Mouse (Mus musculus) adrenal gland, postnatal 14 days (tissue): ENCODE data around the gene Armh1. TPM values are rescaled to one million over a fixed set of nuclear protein-coding genes. Genes with fewer than 3 reads are reported as not detected.
A peak's percentile ranks its signal among the peaks of the same experiment; 100 is the strongest.

Experiments
- DNase-seq: peaks from one replicate; pipeline ENCODE4 v3.0.0; 2021; ENCODE audit warnings: mixed read lengths
- long read RNA-seq, 2 experiments: library from polyadenylated mRNA; stranded (forward); transcript quantifications; one replicate each; pipeline ENCODE4 v2.0.0; 2021
- total RNA-seq: library from RNA; stranded (reverse); gene quantifications from 2 replicates; pipeline ENCODE4 v1.2.3, GENCODE M21; 2021

The Armh1 gene
- 2.2 and 2.4 TPM in 2 replicates for total RNA-seq
- long read RNA-seq, experiment 1, partial matches to known transcripts, result 4 of 11 reads
- long read RNA-seq, experiment 1, other reads (novel, unspliced or antisense), result 3 of 11 reads
- long read RNA-seq, experiment 2, partial matches to known transcripts, result 2 of 12 reads
- long read RNA-seq, experiment 2, other reads (novel, unspliced or antisense), result 8 of 12 reads

DNA sequence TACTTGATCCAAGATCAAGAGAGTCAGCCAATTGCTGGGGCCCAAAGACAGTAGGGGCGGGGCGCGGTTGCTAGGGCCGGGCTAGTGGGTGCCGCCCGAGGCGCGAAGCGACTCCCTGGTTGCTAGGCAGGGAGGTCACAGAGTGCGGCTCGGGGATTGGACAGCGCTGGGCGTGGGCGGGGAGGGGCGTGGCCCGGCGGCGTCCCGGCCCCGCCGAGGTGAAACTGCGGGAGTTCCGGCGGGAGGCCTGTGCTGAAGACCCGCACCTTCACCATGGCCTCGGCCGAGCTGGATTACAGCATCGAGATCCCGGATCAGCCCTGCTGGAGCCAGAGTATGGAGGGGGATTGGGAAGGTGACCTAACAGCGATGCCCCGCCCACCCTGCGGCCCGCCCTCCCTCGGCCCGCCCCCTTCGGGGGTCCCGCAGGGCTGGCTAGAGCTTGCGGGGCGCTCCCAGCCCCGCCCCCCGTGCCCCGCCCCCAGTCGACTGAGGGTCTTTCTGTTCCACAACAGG, at the start of gene Armh1, which contains the start of gene Tmem53:
Gene Armh1 (minus strand): TSS at position 325 of the 516 bp plus-strand sequence.
Gene Tmem53 (plus strand): TSS at position 151 of the 516 bp plus-strand sequence.
- DNase-seq, result peak; percentile 98

GRCm38 (mm10) chr4:117299921-117300320, 48.0 kb upstream of the Armh1 start:
- no peak for DNase-seq

GRCm38 (mm10) chr4:117297819-117298218, 45.9 kb upstream of the Armh1 start:
- DNase-seq, result no peak

GRCm38 (mm10) chr4:117296849-117297593, 45.1 kb upstream of the Armh1 start:
- no peak for DNase-seq

GRCm38 (mm10) chr4:117291696-117292095, 39.8 kb upstream of the Armh1 start:
- DNase-seq, result peak; percentile 26

GRCm38 (mm10) chr4:117288927-117289801, 37.2 kb upstream of the Armh1 start:
- peak; percentile 88 for DNase-seq

GRCm38 (mm10) chr4:117288277-117288926, 36.5 kb upstream of the Armh1 start:
- DNase-seq, result no peak

GRCm38 (mm10) chr4:117284363-117284762, 32.4 kb upstream of the Armh1 start:
- no peak for DNase-seq

- peak; percentile 58 for DNase-seq
Measured at GRCm38 (mm10) chr4:117283271-117284191, 31.6 kb upstream of the Armh1 start.

- DNase-seq, result no peak
Measured at GRCm38 (mm10) chr4:117281090-117281845, 29.3 kb upstream of the Armh1 start.

DNA sequence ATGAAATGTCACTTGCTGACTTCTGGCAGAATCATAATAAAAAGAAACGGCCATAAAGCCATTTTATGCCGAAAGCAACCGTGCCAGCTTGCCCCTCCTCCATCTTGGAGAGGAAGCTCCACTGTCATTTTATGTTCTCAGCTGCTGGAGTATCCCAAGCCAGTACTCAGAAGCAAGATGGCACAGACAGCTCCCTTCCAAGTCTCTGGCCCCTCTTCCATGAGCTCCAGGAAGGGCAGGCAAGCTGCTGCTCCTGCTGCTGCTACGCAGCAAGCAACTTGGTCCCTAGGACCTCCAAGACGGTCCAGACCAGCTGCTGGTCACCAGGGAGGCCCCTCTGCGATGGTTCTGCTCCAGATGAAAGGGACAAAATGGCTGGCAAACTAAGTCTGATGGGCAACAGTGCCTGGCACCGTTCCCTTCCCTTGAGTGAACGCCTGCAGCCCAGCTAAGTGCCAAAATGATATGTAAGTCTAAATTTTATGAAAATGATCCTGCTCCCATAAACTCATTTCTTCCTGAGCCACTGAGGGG, 28.5 kb upstream of the Armh1 start:
- no peak for DNase-seq

DNA sequence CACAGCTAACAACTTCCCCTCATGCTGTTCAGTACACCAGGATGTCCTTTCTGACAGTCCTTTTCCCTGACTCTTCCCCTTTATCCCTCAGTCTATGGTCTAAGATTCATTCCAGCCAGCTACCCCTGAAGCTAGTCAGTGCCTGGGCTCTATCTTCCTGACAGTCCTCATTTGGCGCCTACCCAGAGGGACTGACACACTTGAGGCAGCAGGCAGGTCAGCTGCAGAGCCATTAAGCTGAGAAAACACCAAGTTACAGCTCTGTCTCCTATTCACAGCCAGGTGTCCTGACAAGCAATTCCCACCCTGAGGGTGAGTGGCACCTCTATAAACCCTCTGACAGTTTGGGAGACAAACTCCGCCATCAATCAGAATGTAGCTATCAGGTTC, 27.3 kb upstream of the Armh1 start:
- no peak for DNase-seq

DNA sequence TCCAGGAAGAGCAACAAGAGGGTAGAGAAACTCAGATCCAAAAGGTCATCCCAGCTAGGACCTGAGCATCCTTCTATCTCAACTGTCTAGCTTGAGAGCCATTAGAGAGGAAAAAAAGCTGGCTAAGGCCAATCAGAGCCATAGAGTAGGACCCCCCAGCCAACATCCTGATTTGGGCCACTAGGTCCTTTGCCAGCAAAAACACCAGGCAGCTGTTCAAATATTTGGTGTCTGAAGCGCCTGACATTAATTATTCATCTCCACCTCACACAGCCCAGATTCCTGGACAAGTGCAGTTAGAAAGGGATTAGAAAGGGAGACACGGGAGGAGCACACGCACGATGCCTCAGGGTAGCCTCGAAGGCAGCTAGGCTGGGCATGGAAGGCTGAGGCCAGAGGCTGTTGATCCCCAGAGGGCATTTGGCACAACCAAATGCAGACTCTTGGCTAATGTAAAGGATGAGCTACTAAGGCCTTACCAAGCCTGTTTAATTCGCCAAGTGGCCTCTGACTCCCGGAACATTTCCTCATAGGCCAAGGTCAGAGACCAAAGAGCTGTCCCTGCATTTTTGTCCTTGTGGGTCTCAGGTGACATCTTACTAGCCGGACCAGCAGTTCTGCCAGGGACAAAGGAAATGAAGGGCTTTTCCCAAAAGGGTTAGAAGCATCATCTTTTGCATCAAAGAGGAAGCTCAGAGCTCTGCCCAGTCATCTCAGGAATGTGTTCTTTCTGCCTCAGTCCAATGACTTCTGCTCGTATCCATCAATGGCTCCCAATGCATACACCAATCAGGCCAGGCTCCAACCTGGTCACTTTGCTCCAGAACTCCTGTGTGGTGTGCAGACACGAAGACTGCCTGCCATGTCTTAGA, 26.7 kb upstream of the Armh1 start:
- DNase-seq, result peak; percentile 42

DNA sequence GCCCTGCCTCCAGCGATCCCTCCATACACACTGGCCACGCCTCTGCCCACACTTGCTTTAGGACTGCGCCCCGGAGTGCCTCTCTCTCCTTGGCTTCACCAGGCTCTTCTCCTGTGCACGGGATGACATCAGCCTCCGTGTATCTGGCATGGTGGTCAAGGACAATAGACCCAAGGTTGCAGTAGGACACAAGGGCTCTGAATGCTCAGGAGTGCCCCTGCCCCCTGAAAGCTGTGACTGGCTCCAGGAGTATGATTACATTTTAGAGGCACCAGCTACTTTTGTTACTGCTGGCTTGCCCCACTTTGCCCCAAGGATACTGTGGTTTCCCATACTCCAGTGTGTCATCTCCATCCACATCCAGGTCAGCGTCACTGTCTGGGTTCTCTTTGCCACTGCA, 25.8 kb upstream of the Armh1 start:
- DNase-seq, result peak; percentile 77

DNA sequence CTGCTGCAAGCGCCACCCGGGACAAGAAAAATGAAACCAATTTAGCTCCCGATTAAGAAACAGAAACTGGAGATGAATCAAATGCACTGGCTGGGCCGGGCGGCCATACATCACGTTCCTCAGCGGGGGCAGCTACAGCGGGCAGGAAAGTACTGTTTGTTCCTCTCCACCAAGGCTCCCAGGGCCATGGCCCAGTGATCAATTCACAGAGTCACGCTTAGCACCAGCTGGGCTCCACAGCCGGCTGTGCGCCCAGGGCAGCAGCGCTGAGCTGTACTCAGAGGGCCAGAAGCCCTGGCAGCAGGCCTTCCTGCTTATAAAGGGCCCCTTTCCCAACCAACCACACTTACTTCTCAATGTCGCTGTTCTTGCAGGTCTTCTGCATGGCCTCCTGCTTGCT, 25.1 kb upstream of the Armh1 start:
- peak; percentile 72 for DNase-seq

DNA sequence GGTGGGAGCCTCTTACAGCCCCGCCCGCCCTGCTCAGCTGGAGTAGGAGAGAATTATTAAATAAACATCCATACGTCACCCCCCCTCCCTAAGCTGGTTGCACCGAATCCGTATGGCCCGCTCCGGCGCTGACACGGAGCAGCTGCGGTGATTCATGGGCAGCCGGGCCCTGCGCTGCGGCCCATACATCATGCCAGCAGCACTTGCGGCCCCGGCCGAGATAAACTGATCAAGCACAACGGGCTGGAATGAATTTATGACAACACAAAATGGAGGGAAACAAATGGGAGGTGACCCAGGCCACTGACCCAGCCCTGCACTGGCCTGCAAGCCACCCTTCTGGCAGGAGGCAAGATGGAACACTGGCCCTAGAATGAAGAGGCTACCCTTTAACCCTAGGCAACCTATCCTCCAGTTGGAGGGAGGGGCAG, 24.4 kb upstream of the Armh1 start:
- DNase-seq, result peak; percentile 50

GRCm38 (mm10) chr4:117274720-117275119, 22.8 kb upstream of the Armh1 start:
- DNase-seq, result no peak

GRCm38 (mm10) chr4:117272459-117272858, 20.5 kb upstream of the Armh1 start:
- no peak for DNase-seq

DNA sequence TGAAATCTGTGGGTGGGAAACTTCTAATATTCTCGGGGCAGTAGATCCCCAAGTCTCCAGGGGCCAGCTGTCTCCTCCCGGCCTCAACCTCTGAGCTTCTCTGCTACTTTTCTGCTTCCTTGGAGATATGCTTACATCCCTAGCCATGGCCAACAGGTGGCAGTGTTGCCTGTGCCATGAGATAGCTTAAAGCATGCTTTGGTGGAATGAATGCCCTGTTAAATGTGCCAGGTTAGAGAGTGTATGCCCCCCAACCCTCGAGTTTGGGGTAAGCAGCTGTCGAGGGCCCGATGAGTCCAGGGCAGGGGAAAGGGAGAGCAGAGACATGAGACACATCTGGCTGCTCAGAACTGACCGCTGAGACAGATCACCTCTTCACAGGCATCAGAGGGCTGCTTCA, 18.4 kb upstream of the Armh1 start:
- peak; percentile 85 for DNase-seq
